Mouse (Mus musculus): ENCODE data around the gene Ndufa8.

GRCm38 (mm10) chr2:36097129-36097815, 48.1 kb upstream of the Ndufa8 start:
- TF ChIP-seq CTCF (IDR thresholded peaks at IDR 0.05; ENCODE audit: low read depth, low read length) (no peak), POLR2A (IDR thresholded peaks at IDR 0.05; ENCODE audit: borderline replicate concordance, low read depth, low read length) (no peak)
